Mouse (Mus musculus): ENCODE measurements around the gene Ly6g5c. TPM values are rescaled to one million over a fixed set of nuclear protein-coding genes. Genes with fewer than 3 reads are reported as not detected.
A peak's percentile ranks its signal among the peaks of the same experiment; 100 is the strongest.

Ly6g5c gene
- polyA plus RNA-seq, 1 experiment from 2014 or later = not detected

- Histone ChIP-seq H3K36me3 (ENCODE audit: control insufficient read depth, insufficient read depth) (peaks cover 3% of the 10 kb centered on the region; the same call in 1 of the 2 replicates), H3K9ac (replicated peaks; ENCODE audit: low read depth, low read length) (0 out of 2 replicates have a peak within 1 kb of the TSS, but pooled peaks have one; percentile 14), H3K4me3 (replicated peaks; ENCODE audit: low read length) (peak within 1 kb of the TSS; percentile 20), H3K4me1 (replicated peaks; ENCODE audit: control insufficient read depth, insufficient read depth, low read length) (peaks cover 26% of the 10 kb centered on the region), H3K4me2 (ENCODE audit: low read length) (peak within 1 kb of the TSS; percentile 37), H3K27me3 (replicated peaks; ENCODE audit: control insufficient read depth, insufficient read depth, low read length) (peaks cover 19% of the 10 kb centered on the region), H3K9me3 (ENCODE audit: control insufficient read depth, low read length) (no peaks in the 10 kb centered on the region), H3K27ac (ENCODE audit: low read length) (no peak within 1 kb of the TSS)
- WGBS = 2% methylated on average over 48 of the region's 48 CpGs
- ATAC-seq = no peak
Observed at GRCm38 (mm10) chr17:35064951-35065947, 42.8 kb upstream of the Ly6g5c start, which contains the start of gene Ly6g6c. TSS of gene Ly6g6c (plus strand) at chr17:35065388.

- 50% methylated on average over 9 of the region's 10 CpGs for WGBS
- Histone ChIP-seq H3K27ac (ENCODE audit: low read length) (no peak within 1 kb of the TSS), H3K4me1 (replicated peaks; ENCODE audit: control insufficient read depth, insufficient read depth, low read length) (peaks cover 18% of the 10 kb centered on the region), H3K27me3 (replicated peaks; ENCODE audit: control insufficient read depth, insufficient read depth, low read length) (peaks cover 19% of the 10 kb centered on the region), H3K4me3 (replicated peaks; ENCODE audit: low read length) (peak within 1 kb of the TSS; percentile 20), H3K4me2 (ENCODE audit: low read length) (peak within 1 kb of the TSS; percentile 37), H3K36me3 (ENCODE audit: control insufficient read depth, insufficient read depth) (peaks cover 1% of the 10 kb centered on the region; the same call in 1 of the 2 replicates), H3K9ac (replicated peaks; ENCODE audit: low read depth, low read length) (0 out of 2 replicates have a peak within 1 kb of the TSS, but pooled peaks have one; percentile 14), H3K9me3 (ENCODE audit: control insufficient read depth, low read length) (no peaks in the 10 kb centered on the region)
- ATAC-seq = no peak
Observed at GRCm38 (mm10) chr17:35066084-35066483, 42.0 kb upstream of the Ly6g5c start, which contains the start of gene Mpig6b. TSS of gene Mpig6b (minus strand) at chr17:35066184.

GRCm38 (mm10) chr17:35068213-35068914 is 39.7 kb upstream of the Ly6g5c start:
- WGBS = 88% methylated on average over 17 of the region's 17 CpGs

DNA sequence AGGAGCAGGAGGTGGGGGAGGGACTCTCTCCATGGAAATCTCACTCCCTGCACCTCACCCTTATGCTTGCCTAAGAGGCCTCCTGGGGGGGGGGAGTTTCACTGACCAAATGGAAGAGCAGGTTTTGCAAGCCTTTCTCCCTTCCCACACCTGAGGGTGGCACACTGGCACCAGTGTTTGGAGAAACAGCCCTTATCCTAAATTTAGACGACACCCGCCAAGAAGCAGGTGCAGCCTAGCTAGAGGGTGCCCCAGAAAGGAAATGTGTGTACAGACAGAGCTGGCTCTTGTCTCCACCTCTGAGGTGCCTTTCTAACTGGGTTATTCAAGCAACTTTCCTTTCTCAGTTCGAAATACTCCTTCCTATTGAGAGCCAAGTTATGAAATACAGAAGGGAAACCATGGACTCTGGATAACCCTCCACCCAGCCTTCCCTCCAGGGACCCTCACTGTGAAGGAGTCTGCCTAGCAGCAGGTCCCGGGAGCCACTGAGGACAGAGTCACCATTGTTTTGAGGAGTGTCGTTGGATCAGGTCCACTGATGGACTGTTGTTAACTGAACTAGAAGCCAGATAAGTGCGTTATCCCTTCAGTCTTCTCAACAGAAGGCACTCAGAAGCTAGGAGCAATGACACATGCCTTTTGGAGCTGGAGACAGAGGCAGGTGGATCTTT is 37.4 kb upstream of the Ly6g5c start:
- Histone ChIP-seq H3K4me1 (replicated peaks; ENCODE audit: control insufficient read depth, insufficient read depth, low read length) (peaks cover 7% of the 10 kb centered on the region; the same call in 1 of the 2 replicates), H3K9me3 (ENCODE audit: control insufficient read depth, low read length) (no peaks in the 10 kb centered on the region), H3K4me3 (replicated peaks; ENCODE audit: low read length) (no peak overlapping the region), H3K4me2 (ENCODE audit: low read length) (no peak overlapping the region), H3K27me3 (replicated peaks; ENCODE audit: control insufficient read depth, insufficient read depth, low read length) (peaks cover 4% of the 10 kb centered on the region; the same call in 1 of the 2 replicates), H3K36me3 (ENCODE audit: control insufficient read depth, insufficient read depth) (no peaks in the 10 kb centered on the region), H3K9ac (replicated peaks; ENCODE audit: low read depth, low read length) (no peak overlapping the region), H3K27ac (ENCODE audit: low read length) (no peak overlapping the region)
- ATAC-seq = no peak
- 47% methylated on average over 6 of the region's 6 CpGs for WGBS

More at GRCm38 (mm10) chr17:35068213-35068914, 39.7 kb upstream of the Ly6g5c start:
- H3K4me2 ChIP-seq (ENCODE audit: low read length) = no peak overlapping the region
- H3K9ac ChIP-seq (replicated peaks; ENCODE audit: low read depth, low read length) = no peak overlapping the region
- H3K4me1 ChIP-seq (replicated peaks; ENCODE audit: control insufficient read depth, insufficient read depth, low read length) = peaks cover 13% of the 10 kb centered on the region
- ATAC-seq = no peak
- no peak overlapping the region for H3K4me3 ChIP-seq (replicated peaks; ENCODE audit: low read length)
- H3K27me3 ChIP-seq (replicated peaks; ENCODE audit: control insufficient read depth, insufficient read depth, low read length) = peaks cover 19% of the 10 kb centered on the region
- no peak overlapping the region for H3K27ac ChIP-seq (ENCODE audit: low read length)
- no peaks in the 10 kb centered on the region for H3K9me3 ChIP-seq (ENCODE audit: control insufficient read depth, low read length)
- H3K36me3 ChIP-seq (ENCODE audit: control insufficient read depth, insufficient read depth) = no peaks in the 10 kb centered on the region

DNA sequence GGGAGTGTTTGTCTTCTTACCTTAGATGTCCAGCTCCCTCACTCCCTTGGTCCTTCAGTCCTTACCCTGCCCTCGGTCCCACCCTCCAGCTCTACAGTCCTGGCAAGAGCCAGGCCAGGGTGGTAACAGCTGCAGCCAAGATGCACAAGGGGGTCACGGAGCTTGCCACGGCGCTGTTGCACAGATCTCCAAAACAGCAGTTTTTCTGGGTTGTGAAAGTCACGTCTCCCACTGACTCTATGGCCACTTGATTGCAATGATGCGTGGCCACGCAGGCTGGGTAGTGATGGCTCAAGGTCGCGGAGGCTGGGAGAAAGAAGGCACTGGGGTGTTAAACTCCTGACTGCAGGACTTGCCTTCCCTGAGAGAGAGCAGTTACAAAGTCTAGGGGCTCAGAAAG is 36.6 kb upstream of the Ly6g5c start:
- Histone ChIP-seq H3K27me3 (replicated peaks; ENCODE audit: control insufficient read depth, insufficient read depth, low read length) (no peaks in the 10 kb centered on the region), H3K9ac (replicated peaks; ENCODE audit: low read depth, low read length) (no peak overlapping the region), H3K4me2 (ENCODE audit: low read length) (no peak overlapping the region), H3K27ac (ENCODE audit: low read length) (no peak overlapping the region), H3K36me3 (ENCODE audit: control insufficient read depth, insufficient read depth) (no peaks in the 10 kb centered on the region), H3K9me3 (ENCODE audit: control insufficient read depth, low read length) (no peaks in the 10 kb centered on the region), H3K4me3 (replicated peaks; ENCODE audit: low read length) (no peak overlapping the region), H3K4me1 (replicated peaks; ENCODE audit: control insufficient read depth, insufficient read depth, low read length) (peaks cover 9% of the 10 kb centered on the region; the same call in 1 of the 2 replicates)
- ATAC-seq = no peak
- WGBS = 90% methylated on average over 9 of the region's 9 CpGs

GRCm38 (mm10) chr17:35074097-35074496 is 34.0 kb upstream of the Ly6g5c start:
- Histone ChIP-seq H3K4me3 (replicated peaks; ENCODE audit: low read length) (no peak overlapping the region), H3K9ac (replicated peaks; ENCODE audit: low read depth, low read length) (0 out of 2 replicates have a peak overlapping the region, but pooled peaks have one; percentile 6), H3K4me2 (ENCODE audit: low read length) (no peak overlapping the region), H3K27ac (ENCODE audit: low read length) (no peak overlapping the region), H3K9me3 (ENCODE audit: control insufficient read depth, low read length) (no peaks in the 10 kb centered on the region), H3K4me1 (replicated peaks; ENCODE audit: control insufficient read depth, insufficient read depth, low read length) (peaks cover 26% of the 10 kb centered on the region), H3K36me3 (ENCODE audit: control insufficient read depth, insufficient read depth) (no peaks in the 10 kb centered on the region), H3K27me3 (replicated peaks; ENCODE audit: control insufficient read depth, insufficient read depth, low read length) (no peaks in the 10 kb centered on the region)
- WGBS = 57% methylated on average over 17 of the region's 17 CpGs
- ATAC-seq = no peak

DNA sequence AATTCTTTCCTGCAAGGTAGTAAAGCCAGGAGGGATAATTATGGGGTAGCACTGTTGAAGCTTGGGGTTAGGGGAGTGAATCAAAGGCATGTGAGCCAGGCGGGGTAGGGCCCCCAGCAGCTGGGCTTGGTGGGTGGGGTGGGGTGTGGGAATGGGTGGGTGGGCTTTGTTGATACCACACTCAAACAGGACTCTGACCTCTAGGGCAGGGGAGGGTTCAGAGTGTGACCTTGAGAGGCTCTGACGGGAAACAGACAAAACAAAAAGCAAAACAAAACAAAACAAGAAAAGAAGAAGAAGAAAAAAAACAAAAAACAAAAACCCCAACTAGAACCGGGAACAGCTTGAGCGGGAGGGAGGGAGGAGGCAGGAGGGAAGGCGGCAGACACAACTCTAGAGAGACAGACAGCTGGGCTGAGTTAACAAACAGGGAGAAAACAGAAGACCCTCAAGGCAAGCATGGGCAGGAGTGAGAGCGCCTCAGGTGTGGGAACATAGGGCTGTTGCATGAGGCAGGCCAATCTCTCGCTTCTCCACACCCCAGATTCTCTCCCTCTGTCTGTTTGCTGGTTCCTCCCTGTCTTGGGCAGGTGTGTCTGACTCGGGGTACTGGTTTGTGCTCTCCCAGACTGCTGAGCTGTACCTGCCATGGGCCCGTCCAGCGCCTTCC is 31.4 kb upstream of the Ly6g5c start, which contains the start of gene Ly6g6e:
Gene Ly6g6e (plus strand): TSS at position 396 of the 670 bp plus-strand sequence.
- Histone ChIP-seq H3K4me3 (replicated peaks; ENCODE audit: low read length) (peak within 1 kb of the TSS; percentile 24), H3K4me2 (ENCODE audit: low read length) (peak within 1 kb of the TSS; percentile 48), H3K4me1 (replicated peaks; ENCODE audit: control insufficient read depth, insufficient read depth, low read length) (peaks cover 29% of the 10 kb centered on the region), H3K9me3 (ENCODE audit: control insufficient read depth, low read length) (no peaks in the 10 kb centered on the region), H3K9ac (replicated peaks; ENCODE audit: low read depth, low read length) (peak within 1 kb of the TSS; percentile 53), H3K27me3 (replicated peaks; ENCODE audit: control insufficient read depth, insufficient read depth, low read length) (no peaks in the 10 kb centered on the region), H3K36me3 (ENCODE audit: control insufficient read depth, insufficient read depth) (no peaks in the 10 kb centered on the region), H3K27ac (ENCODE audit: low read length) (peak within 1 kb of the TSS; percentile 72)
- peak; percentile 81 for ATAC-seq
- WGBS = 22% methylated on average over 10 of the region's 10 CpGs

- WGBS = 41% methylated on average over 2 of the region's 2 CpGs
- no peak overlapping the region for H3K27ac ChIP-seq (ENCODE audit: low read length)
- H3K9me3 ChIP-seq (ENCODE audit: control insufficient read depth, low read length) = no peaks in the 10 kb centered on the region
- peak overlapping the region; percentile 48 for H3K4me2 ChIP-seq (ENCODE audit: low read length)
- peak overlapping the region; percentile 53; the same call in 1 of the 2 replicates for H3K9ac ChIP-seq (replicated peaks; ENCODE audit: low read depth, low read length)
- H3K4me3 ChIP-seq (replicated peaks; ENCODE audit: low read length) = peak overlapping the region; percentile 24
- H3K36me3 ChIP-seq (ENCODE audit: control insufficient read depth, insufficient read depth) = no peaks in the 10 kb centered on the region
- peak; percentile 68 for ATAC-seq
- H3K27me3 ChIP-seq (replicated peaks; ENCODE audit: control insufficient read depth, insufficient read depth, low read length) = no peaks in the 10 kb centered on the region
- peaks cover 29% of the 10 kb centered on the region for H3K4me1 ChIP-seq (replicated peaks; ENCODE audit: control insufficient read depth, insufficient read depth, low read length)
Observed at GRCm38 (mm10) chr17:35077285-35077684, 30.8 kb upstream of the Ly6g5c start.

Measured in forebrain, embryonic 16.5 days (tissue).